Mouse (Mus musculus): ENCODE measurements around the gene Ipo5.

DNA sequence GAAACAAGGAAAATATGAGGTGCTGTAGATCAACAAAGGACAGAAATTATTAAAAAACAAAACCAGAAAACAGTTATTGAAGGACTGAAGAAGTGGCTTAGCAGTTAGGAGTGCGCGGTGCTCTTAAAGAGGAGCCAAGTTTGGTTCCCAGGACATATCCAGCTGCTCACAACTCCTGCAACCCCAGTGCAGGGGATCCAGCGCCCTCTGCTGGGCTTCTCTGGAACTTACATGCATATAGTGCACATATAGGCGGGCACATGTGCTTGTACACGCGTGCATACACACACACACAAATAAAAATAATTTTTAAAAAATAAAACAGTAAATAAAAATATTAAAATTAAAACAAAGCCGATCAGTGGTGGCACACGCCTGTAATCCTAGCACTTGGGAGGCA lies 59.6 kb downstream of the Ipo5 start:
- TF ChIP-seq ZNF384 (IDR thresholded peaks at IDR 0.05; ENCODE audit: low read depth, low read length) (no peak), ZC3H11A (IDR thresholded peaks at IDR 0.05; ENCODE audit: borderline replicate concordance, low read depth, low read length) (0 out of 2 replicates have a peak, but pooled peaks have one; percentile 8)
